Mouse (Mus musculus) thymus, postnatal 14 days (tissue): ENCODE results near the gene Tnfrsf1b.
"Not testable (repeated sequence)": the region's sequence is repeated elsewhere in the genome, so short reads cannot be mapped to it uniquely, and the experiment has no call there.

Source experiments
- DNase-seq: peaks from one replicate; pipeline ENCODE4 v3.0.0; 2021

The Tnfrsf1b gene

GRCm38 (mm10) chr4:145165542-145165941 is 81.1 kb downstream of the Tnfrsf1b start:
- not testable (repeated sequence) for DNase-seq

GRCm38 (mm10) chr4:145164111-145164510 is 82.6 kb downstream of the Tnfrsf1b start:
- DNase-seq, result no peak
